Mouse (Mus musculus) brain, embryonic 14.5 days (tissue): ENCODE results near the gene Zfp346. TPM values are rescaled to one million over a fixed set of nuclear protein-coding genes. Genes with fewer than 3 reads are reported as not detected.

Source experiments
- DNase-seq: peaks from one replicate; pipeline ENCODE4 v3.0.0-alpha.2; 2011; ENCODE audit warnings: low read depth
- CTCF ChIP-seq: fragments of 200-500 bp; IDR thresholded peaks from 2 replicates; pipeline ENCODE4 v1.5.1; 2012; ENCODE audit warnings: inconsistent platforms, mild to moderate bottlenecking, moderate library complexity, borderline replicate concordance; ENCODE audit not compliant: insufficient read depth, insufficient read length; ENCODE audit errors: extremely low read depth
- POLR2A ChIP-seq: fragments of 200-500 bp; IDR thresholded peaks from 2 replicates; pipeline ENCODE4 v1.6.1; 2012; ENCODE audit warnings: mild to moderate bottlenecking, inconsistent platforms, borderline replicate concordance; ENCODE audit not compliant: poor library complexity, insufficient read depth, insufficient read length, severe bottlenecking; ENCODE audit errors: extremely low read depth
- polyA plus RNA-seq: library from polyadenylated mRNA; depleted of rRNA; stranded (reverse); fragments of >200 nt; gene quantifications from 2 replicates; pipeline ENCODE4 v1.2.3, GENCODE M21; 2012

Zfp346 gene
- polyA plus RNA-seq, 1 experiment = 43.4 TPM

DNA sequence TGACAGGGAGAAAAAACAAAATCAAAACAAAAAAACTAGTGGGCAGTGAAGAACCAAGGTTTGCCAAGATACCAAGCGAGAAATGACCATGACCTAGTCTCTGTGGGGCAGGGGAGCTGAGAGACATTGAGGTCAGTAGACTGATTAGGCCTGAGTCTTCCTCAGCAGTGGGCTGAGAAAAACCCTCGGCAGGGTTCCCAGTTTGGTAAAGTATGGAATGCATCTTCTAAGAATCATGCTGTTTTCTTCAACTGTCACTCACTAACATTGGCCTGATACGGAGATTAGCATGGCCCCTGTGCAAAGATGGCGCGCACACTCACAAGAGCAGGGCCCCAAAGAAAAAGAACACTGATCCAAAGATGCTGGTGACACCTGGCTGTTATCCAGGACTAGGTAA, 48.8 kb downstream of the Zfp346 start:
- DNase-seq = no peak
- TF ChIP-seq CTCF = no peak
- TF ChIP-seq POLR2A = no peak

DNA sequence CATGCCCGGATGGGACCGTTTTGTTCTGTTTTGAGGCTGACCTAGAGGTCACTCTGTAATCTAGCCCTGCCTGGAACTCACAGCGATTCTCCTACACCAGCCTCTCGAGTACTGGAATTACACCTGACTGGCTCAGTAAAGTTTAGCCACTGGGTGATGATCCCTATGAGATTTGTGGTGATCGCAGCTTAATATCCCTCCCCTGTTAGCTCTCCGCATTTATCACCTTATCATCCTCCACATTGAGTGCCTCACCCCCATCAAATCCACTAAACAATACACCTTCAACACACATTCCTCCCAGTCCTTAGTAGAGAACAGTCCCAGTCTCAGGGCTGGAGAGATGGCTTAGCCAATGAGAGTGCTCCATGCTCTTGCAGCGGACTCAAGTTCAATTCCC, 57.3 kb downstream of the Zfp346 start:
- TF ChIP-seq POLR2A = no peak
- TF ChIP-seq CTCF = no peak
- no peak for DNase-seq

DNA sequence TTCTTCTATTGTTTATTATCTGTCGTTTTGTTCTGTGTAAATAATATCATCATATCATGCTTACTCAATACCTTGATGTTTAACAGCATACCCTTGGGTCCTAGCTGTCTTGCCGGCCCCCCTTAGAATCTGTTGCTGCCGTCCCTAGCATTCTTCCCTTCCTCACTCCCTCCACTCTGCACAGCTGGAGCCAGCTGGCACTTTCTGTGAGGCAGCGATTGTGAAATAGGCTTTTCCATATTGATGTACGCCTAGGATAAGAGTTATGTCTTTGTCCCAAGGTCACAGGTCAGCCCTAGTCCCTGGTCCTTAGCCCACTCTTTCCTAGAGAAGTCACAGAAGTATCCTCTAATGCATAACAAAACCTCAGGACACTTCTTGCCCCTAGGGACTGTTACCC, 58.4 kb downstream of the Zfp346 start:
- DNase-seq = no peak
- no peak for TF ChIP-seq CTCF
- no peak for TF ChIP-seq POLR2A

DNA sequence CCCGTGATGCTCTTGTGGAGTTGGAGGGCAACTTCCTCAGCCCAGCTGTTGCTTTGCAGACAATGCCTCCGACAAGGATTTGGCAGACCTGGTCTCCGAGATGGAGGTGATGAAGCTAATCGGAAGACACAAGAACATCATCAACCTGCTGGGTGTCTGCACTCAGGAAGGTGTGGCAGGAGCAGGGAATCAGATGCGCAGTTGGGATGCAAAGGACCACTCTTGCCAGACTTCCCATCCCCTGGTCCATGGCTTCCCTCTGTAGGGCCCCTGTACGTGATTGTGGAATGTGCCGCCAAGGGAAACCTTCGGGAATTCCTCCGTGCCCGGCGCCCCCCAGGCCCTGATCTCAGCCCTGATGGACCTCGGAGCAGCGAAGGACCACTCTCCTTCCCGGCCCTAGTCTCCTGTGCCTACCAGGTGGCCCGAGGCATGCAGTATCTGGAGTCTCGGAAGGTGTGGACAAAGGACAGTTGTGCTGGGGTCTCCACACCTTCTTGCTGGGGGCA, 60.8 kb downstream of the Zfp346 start:
- TF ChIP-seq CTCF = no peak
- TF ChIP-seq POLR2A = no peak
- DNase-seq = no peak

DNA sequence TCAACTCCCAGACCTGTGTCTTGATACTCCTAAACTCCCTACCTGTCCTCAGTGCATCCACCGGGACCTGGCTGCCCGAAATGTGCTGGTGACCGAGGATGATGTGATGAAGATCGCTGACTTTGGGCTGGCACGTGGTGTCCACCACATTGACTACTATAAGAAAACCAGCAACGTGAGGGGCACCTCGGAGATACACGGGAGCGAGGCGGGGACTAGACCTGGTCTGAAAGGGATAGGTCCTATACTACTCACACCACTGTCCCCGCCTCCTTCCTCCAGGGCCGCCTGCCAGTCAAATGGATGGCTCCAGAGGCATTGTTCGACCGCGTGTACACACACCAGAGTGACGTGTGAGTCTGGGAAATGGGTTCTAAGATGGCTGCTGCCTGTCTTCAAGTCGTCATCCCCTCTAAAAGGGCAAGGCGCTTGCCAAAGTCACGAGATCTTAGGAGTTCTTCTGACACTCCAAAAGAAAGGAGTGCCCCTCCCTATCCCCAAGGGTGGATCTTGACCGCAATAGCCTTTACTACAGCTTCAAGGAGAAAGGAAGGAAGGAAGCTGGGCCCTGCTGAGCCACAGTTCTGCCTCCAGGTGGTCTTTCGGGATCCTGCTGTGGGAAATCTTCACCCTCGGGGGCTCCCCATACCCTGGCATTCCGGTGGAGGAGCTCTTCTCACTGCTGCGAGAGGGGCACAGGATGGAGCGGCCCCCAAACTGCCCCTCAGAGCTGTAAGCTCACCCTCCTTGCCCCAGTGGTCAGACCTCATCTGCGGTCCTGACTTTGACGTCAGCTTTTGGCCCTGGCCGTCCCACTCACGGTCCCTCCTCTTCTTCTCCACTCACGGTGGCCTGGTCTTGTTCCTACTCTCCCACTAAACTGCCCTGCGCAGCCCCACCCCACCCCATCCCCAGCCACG, 62.0 kb downstream of the Zfp346 start:
- TF ChIP-seq POLR2A (no peak), CTCF (no peak)
- no peak for DNase-seq

DNA sequence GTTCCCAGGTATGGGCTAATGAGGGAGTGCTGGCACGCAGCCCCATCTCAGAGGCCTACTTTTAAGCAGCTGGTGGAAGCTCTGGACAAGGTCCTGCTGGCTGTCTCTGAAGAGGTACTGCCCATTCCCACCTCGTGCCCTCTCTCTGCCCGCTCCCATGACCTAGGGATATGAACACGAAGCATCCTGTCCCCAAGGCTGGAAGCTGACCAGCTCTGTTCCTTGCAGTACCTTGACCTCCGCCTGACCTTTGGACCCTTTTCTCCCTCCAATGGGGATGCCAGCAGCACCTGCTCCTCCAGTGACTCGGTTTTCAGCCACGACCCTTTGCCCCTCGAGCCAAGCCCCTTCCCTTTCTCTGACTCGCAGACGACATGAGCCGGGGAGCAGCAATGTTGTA, 62.7 kb downstream of the Zfp346 start:
- DNase-seq = no peak
- TF ChIP-seq POLR2A (no peak), CTCF (no peak)

DNA sequence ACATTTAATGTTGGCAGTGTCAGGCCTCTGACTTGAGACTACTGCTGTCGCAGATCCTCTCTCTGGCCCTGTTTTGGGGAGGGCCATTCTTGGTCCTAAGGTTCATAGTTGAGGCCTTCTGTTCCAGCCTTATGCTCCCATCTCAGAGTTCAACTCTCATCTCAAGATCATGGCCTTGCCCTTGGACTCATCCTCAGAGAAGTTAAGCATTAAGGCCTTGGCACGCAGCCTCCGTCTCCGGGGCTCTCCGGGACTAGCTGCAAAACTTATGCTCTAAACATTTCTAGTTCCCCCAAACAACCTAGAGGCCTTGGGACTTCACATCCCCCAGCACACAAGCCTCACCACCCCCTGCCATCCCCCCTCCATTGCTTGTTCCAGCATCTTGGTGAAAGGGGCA, 63.1 kb downstream of the Zfp346 start:
- DNase-seq = no peak
- TF ChIP-seq CTCF = no peak
- TF ChIP-seq POLR2A = no peak

DNA sequence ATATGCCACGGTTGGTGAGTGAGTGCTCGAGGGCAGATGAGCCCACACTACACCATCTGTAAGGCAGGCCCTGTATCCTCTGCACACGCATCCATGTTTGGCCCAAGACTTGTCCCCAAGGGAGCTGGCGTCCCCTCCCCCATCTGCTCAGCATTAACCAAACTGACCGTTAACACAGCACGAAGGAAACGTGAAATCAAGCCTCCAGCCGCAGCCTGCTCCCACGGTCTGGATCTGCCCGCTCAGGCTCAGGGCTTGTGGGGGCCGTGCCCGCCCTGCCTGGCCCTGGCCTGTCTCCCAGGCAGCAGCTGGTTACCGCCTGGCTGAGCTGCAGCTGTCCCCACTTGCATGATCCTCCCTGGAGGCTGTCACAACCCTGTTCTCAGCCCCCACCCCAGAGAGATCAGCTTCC, 63.9 kb downstream of the Zfp346 start:
- TF ChIP-seq POLR2A = no peak
- no peak for TF ChIP-seq CTCF

DNA sequence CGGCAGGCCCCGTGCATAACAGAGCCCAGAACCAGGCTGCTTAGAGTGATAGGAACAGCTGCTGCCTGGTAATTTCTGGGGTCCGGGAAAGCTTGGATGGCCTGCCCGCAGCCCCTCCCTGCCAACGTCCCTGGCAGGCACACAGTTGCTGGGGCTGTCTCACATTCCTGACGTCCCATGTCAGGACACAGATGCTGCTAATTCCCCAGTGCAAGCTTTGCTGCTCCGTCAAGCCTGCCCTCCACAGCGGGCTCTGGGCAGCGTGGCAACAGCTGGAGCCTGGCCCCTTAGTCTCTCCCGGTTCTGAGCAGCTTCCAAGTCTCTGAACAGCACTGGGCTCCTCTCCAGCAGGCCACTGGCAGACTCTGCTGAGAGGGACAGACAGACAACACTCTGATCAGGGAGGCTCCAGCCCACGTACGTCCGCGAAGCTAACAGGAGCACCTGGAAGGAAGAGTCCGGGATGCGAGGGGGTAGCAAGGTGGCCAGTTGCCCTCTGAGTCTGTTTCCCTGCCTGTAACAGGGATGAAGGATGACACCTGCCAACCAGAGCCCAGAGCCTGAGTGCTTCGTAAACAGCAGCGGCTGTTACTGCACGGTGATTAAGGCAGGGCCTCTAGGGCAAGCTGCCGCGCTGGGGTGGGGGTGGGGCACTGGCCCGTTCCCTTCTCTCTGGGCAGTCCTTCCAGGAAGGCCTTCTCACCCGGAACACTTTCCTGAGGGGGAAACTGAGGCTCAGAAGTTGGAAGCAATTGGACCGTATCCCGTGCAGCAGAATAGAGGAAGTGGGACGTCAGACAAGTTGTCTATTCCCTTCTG, 66.6 kb downstream of the Zfp346 start:
- TF ChIP-seq CTCF (no peak), POLR2A (no peak)
- peak; percentile 91 for DNase-seq

More for the DNA sequence above, 63.9 kb downstream of the Zfp346 start:
- DNase-seq = peak; percentile 83

DNA sequence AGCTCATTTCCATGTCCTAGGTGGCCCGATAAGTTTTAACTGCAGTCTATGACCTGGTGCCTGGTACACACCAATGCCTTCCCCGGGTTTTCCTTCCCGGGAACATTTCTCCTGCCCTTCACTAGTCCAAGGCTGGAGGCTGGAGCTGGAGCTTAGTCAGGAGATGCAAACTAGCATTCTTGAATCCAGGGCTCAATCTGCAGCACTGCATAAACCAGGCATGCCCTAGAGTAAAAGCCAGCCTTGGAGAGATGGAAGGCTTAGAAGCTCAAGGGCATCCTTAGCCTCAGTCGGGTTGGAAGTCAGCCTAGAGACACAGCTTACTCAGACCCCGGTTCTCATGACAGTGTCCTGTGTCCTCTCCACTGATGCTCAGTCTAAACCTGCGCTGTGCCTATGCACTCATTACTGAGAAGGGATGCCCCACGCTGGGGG, 67.2 kb downstream of the Zfp346 start:
- DNase-seq = no peak
- TF ChIP-seq CTCF (no peak), POLR2A (no peak)

DNA sequence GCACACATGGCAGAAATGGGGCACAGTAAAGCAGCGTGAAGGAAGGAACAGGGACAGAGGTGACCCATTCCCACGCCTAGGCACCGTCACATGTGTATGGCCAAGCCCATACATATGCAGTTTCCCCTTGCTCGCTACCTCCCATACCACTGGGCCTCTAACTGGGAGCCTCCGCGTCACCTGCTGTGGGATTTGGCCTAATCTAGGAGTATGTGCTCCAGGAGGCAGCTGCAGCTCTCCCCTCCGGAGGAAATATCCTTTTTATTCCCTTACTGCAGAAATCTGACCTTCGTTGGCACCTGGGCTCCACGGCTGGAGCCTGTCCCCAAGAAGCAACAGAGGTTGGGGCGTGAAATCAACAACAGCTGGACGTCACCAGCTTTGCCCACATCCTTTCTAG, 69.2 kb downstream of the Zfp346 start:
- TF ChIP-seq POLR2A (no peak), CTCF (no peak)
- DNase-seq = no peak

DNA sequence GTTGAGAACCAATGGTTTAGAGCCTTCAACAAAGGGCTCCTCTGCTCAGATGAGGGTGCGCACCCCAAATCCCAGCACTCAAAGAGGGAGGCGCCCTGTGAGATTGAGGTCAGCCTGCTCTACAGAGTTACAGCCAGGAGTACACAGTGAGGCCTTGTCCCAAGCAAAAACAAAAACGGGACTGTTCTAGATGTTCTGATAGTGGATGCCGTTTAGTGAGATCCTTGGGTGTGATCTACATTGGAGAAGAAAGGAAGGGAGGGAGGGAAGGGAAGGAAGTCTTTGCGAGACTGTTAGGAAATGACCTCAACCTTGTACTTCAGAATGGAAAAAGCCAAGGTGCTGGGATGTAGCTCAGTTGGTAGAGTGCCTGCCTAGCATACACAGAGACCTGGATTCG, 71.2 kb downstream of the Zfp346 start:
- no peak for DNase-seq
- TF ChIP-seq POLR2A (no peak), CTCF (no peak)

DNA sequence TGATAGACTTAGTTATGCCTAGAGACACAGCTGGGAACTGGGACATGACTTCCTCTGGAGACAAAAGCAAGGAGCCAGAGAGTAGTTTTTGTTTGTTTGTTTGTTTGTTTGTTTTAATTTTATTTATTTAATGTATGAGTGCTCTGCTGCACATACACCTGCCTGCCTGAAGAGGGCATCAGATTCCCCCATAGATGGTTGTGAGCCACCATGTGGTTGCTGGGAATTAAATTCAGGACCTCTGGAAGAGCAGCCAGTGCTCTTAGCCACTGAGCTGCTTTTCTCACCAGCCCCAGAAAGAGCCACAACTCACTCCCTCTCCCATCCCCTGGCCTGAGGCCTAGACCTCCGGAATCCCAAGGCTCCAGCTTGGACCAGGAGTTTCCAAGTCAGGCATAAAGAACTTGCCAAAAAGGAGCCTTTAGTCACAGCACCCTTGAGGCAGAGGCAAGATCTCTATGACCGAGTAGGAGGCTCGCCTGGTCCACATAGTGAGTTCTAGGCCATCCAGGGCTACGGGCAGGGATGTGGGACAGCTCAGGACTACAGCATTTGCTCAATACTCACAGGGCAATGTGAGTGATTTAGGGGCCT, 72.9 kb downstream of the Zfp346 start:
- DNase-seq = no peak
- TF ChIP-seq POLR2A (no peak), CTCF (peak; percentile 23; the same call in 1 of the 2 replicates)

DNA sequence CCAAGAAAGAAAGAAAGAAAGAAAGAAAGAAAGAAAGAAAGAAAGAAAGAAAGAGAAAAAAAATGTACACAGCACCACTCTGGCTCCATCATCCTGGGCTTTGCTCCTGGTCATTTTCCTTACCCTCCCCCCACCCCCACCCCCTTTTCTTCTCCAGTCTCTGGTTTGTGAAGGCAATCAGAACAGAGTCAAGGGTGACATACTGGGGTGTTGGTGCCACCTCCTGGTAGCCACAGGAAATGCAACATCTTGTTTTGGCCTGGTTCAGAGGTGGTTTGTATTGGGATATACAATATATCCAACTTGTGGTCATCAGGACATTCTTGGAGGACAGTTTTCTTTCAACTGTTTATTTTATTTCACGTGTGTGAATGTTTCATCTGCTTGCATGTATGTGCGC, 73.4 kb downstream of the Zfp346 start:
- DNase-seq = peak; percentile 84
- TF ChIP-seq POLR2A (no peak), CTCF (peak; percentile 83; the same call in 1 of the 2 replicates)

DNA sequence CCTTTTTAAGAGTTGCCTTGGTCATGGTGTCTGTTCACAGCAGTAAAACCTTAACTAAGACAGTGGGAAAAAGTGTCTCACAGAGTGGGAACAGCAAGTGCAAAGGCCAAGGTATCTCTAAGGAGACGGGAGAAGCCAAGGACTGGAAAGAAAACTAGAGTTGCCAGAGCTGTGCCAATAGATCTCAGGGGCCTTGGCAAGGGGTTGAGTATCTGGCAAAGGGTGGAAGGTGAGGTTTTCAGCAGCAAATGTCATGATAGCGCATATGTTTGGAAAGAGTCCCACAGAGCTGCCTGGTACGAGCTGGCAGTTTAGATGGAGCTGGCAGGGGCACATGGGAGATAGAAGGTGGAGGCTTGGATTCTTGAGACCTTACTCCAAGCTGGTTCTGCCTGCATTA, 74.5 kb downstream of the Zfp346 start:
- TF ChIP-seq POLR2A = no peak
- no peak for TF ChIP-seq CTCF
- DNase-seq = peak; percentile 65
